Mouse (Mus musculus): Measurements from ENCODE around the gene Cyp1a1. TPM values are rescaled to one million over a fixed set of nuclear protein-coding genes. Genes with fewer than 3 reads are reported as not detected.

Cyp1a1 gene
- total RNA-seq (2021), result under 1 TPM in 1 of 2 experiments, not detected in 1; 0.22 TPM

DNA sequence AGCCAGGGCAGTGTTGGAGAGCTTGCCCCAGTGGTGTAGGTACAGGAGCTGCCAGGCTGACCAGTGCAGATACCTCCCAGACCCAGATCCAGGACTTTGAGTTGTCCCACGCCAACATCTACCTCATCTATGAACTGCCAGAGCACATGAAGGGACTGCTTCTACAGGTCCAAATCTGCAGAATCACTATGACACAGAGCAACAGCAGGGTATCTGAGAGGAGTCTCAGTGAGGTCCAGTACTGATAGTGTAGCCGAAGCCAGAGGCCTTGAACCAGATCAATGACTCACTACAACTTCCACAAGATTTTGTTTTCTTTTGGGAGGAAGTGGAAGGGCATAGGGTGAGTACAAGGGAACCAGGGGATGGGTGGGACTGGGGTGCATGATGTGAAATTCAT, at the start of gene Cyp1a1:
Gene Cyp1a1 (plus strand): TSS at position 178 of the 400 bp plus-strand sequence.
- intact Hi-C loops (cut with DNase I), result no loop called here
- no peak for DNase-seq (ENCODE audit: low spot score in 2 of 2)

DNA sequence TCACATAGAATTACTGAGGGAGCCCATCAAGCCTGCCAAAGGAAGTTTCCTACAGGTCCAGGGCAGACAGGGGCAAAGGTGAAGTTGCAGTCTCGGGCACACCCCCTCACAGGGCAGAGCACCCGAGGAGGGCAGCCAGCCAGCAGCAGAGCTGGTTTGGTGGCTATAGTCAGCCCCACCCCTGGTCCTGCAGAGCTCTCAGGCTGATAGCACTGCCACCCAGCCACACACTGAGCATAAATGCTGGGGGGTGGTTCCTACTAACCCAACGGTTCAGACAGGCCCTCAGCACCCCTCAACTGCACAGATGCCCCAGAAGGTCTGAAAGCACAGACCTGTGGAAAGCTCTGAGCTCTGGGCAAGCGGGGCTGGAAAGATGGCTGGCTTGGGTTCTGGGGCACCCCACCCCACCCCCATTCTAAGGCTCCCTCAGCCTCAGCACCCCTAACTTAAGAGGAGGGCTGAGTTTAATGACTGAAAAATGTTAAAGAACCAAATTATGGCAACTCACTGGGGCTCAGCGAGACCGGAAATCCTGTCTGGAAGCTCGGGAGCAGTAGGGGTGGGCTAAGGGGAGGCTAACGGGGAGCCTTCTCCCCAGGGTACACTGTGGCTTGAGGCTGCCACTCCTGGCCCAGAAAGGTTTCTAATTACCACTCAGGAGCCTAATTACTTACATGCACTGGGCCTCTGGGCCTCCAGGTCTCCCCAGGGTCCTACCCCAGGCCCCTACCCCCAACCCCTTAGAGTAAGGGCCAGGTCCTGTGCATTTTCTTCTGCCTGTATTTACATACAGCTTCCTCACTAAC, 48.9 kb upstream of the Cyp1a1 start:
- no peak for DNase-seq (ENCODE audit: low spot score in 2 of 2)
- intact Hi-C loops (cut with DNase I), result no loop called here

DNA sequence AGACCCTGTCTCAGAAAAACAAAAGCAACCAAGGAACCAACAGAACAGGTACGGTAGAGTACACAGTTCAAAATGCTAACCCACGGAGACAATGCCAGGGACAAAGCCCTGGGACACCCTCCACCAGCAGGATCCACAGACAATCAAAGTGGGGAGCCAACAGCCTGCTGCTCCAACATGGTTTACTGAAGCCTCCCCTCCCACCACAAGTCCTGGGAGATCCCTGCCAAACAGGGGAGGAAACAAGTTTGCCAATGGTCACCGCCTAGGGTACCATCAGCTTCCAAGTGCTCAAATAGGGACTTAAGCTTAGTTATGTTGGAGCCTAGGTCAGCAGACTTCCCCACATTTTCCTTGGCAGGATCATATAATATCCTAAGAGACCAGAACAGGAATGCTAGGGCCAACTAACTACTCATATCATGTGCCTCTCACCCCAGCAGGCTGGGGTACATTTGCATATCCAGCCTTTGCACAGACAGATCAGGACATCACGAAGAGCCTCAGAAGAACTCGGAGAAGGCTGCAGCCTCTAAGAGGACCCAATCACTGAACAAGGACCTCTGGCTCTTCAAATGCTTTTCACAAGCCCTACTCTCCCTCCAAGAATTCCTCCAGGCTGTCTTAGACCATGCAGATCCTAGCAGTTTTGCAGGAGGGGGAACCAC, 47.9 kb upstream of the Cyp1a1 start:
- intact Hi-C loops (cut with DNase I), result no loop called here
- DNase-seq (ENCODE audit: low spot score in 2 of 2), result no peak

DNA sequence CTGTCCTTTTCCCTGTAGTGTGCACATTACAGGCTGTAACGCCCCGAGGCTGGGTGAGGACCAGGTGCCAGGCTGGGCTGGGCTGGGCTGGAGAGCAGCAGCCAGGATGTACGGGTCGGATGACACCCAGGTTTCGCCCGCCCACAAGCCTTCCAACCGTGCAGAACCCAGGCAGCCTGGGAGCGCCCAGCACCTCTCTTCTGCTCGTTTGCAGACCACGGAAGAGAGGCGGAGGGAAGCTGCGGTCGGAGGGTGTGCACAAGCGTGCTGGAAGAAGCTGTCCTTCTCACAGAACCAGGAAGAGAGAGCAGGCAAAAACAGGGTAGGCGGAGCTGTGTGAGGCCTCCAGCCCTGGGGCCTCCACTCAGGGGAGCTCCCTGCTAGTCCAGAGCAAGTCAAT, 47.3 kb upstream of the Cyp1a1 start:
- DNase-seq (ENCODE audit: low spot score in 2 of 2), result no peak
- intact Hi-C loops (cut with DNase I), result no loop called here

DNA sequence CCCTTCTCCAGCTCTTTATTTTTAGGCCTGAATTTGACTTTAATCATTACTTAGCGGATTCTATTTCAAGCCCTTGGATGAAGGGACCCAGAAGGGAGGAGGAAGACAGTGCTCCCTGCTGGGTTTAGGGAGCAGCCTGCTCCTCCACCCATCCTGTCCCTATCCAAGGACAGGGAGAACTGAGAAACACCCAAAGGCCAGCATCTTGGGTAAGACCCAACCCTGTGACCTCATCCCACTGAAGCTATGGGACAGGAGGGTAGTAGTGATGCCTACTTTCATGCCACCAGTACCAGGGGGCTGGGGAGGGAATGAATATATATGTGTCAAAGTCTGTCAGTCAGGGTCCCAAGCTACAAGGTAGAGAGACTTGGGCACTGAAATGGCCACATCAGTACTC, 46.7 kb upstream of the Cyp1a1 start:
- intact Hi-C loops (cut with DNase I), result no loop called here
- DNase-seq (ENCODE audit: low spot score in 2 of 2), result no peak

DNA sequence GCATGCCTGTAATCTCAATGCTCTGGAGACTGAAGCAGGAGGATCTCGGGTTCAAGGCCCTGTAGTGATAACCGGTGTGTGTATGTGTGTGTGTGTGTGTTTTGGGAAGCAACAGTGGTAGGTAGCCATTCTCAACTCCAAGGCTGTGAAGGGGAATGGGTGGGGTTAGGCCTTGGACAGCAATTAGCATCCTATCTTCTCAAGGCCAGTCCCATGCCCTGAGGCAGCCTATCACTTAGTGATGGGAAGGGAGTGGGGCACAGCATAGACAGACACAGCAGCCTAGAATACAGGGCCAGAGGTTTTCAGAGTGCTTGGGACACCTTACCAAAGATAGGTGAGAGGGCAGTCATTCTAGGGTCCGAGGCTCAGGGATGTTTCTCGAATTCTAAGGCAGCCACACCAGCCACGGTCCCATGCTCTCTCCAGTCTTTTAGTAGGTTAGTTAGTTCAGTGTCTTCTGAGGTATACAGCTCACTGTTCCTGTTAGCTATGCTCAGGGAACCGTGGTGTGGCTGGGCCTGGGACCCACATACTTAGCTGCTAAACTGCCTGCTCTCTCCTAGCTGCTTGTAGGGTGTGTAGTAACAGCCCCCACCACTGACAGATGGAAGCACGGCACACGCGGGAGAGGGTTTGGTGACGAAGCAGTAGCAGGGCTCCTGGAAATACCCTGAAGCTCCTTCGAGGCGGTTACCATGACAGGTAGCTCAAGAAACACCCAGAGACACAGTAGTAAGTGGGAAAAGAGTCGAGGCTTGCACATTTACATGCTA, 45.8 kb upstream of the Cyp1a1 start:
- DNase-seq (ENCODE audit: low spot score in 2 of 2), result no peak
- intact Hi-C loops (cut with DNase I), result no loop called here

DNA sequence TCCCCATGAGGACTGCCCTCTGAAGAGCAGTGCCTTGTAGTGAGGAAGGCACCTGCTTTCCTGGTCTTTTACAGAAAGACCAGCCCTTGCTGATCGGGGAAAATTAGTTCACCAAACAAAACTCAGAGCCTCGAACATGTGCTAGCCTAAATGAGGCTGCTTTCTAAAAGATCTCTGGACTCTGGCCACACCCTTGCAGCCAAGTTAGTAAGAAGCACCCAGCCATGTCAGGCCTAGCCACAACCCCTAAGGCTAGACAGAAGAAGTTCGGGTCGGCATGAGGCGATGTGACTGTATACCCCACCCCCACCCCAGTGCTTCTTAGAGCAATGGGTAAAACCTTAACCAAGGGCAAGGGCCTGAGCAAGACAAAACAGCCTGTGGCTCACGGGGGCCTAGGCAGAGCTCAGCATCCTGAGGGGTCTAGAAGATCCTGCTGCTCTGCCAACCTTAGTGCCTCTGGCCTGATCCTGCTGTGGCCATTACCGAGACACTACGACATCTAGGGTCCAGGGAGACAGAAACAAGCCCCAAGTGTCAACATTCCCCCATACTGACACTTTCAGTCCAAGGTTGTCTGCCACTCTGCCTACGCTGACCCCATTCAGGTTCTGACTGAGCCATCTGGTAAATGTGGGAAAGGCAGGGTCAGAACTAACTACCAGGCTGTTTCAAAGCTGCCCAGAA, 44.4 kb upstream of the Cyp1a1 start:
- intact Hi-C loops (cut with DNase I), result no loop called here

DNA sequence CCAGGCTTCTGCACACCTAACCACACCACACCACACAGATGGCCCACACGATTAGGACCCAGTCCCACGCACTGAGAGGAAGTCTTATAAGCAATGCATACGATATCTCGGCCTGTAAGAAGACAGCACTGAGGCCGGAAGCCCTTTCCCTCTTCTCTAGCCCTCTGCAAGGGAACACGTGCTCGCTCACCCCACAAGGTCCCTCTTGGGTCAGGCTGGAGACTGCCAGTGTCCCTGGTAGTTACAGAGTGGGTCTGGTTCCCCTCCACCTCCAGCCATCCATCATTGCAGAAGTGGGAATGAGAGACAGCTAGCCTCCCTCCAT, 43.9 kb upstream of the Cyp1a1 start:
- intact Hi-C loops (cut with DNase I), result no loop called here
- DNase-seq (ENCODE audit: low spot score in 2 of 2), result no peak

More for the DNA sequence above, 44.4 kb upstream of the Cyp1a1 start:
- no peak for DNase-seq (ENCODE audit: low spot score in 2 of 2)

DNA sequence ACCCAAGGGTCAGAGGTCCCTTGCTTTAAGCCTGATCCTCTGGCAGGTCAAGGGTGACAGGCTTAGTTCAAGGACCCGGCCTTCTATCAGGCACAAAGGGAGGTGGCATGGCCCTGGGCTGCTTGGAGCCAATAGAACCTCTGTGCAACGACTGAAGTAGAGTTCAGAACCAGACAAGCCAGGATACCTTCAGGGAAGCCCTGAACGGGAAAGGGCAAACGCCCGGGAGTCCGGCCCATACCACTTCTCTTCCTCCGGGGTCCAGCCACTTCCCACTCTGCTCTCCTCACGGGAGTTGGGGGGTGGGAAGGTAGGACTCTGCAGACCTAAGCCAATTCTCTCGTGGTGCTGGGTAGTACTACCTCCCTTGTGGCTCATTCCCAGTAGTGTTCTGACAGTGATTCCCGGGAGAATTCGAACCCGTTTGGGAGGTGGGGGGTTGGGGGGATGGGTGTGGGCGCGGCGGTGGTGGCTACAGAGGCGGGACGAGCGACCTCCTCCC, 43.2 kb upstream of the Cyp1a1 start:
- intact Hi-C loops (cut with DNase I), result no loop called here
- no peak for DNase-seq (ENCODE audit: low spot score in 2 of 2)

DNA sequence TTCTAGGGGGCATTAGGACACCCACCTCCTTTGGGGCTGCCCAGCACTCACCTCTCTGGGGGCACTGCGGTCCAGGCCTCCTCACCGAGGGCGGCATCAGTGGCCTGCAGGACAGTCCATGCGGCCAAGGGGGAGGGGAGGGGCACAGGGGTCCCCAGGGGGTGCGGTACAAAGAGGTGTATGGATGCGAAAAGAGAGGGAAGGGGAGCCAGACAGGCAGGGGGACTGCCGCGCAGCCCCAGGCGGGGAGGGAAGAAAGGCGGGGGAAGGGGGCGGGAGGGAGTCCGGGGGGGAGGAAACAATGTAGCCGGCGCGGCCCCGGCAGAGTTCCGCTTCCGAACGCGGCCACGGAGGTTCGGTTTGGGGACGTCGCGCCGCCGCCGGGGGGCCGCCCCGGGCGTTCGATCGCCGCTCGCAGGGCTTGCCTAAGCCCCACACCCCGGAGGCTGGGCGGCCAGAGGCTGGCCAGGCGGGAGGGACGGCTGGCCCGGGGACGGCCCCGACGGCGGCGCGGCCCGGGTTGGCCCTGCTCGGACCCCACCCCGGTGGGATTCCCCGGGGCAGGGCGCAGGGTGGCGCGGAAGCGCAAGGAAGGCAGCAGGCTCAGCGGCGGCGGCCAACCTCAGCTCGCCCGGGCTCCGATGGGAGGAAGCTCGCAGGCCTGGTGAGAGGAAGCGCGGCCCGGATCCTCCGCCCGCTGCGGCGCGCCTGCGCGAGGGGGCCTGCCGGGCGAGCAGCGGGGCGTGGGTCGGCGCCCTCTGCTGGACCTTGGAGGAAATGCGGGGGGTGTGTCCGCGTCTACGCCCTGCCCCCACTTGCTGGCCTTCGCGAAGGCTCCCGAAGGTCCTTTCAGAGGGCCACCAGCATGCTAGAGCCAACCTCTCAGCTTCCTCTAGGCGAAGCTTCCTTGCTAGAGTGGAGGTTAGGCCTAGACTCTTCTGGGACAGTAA, 42.5 kb upstream of the Cyp1a1 start:
- intact Hi-C loops (cut with DNase I), result loop anchor here (1.0 to 5.0 kb wide), 2 partner anchors 16 to 53 kb away; no protein-coding TSS in a partner anchor
- DNase-seq (ENCODE audit: low spot score in 2 of 2), result peak; percentile 91 to 93

DNA sequence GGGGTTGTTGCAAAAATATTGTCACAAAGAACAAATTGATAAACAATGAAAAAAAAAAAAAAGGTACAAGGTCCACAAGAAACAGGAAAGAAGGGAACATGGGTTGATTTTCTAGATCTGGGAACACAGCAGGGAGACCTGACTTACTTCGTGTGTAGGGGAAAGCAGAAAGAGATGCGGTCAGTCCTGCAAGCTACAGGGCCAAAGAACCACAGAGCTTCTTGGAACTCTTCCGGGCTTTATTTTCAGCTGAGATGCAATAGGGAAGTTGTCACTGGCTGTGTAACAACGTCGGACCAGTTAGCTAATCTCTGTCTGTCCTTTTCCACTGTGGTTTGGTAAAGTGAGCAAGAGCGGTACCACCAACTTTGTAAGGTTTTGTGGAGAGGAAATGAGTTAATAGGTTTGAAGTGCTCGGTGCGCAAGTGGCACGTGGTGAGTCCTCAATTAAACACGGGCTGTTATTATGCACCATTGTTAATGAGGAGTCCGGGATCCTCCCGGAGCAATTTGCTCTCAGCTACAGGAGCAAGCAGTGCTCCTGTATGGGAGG, 41.1 kb upstream of the Cyp1a1 start:
- intact Hi-C loops (cut with DNase I), result loop anchor here (5.0 kb wide), 1 partner anchor 54 kb away; no protein-coding TSS in a partner anchor

DNA sequence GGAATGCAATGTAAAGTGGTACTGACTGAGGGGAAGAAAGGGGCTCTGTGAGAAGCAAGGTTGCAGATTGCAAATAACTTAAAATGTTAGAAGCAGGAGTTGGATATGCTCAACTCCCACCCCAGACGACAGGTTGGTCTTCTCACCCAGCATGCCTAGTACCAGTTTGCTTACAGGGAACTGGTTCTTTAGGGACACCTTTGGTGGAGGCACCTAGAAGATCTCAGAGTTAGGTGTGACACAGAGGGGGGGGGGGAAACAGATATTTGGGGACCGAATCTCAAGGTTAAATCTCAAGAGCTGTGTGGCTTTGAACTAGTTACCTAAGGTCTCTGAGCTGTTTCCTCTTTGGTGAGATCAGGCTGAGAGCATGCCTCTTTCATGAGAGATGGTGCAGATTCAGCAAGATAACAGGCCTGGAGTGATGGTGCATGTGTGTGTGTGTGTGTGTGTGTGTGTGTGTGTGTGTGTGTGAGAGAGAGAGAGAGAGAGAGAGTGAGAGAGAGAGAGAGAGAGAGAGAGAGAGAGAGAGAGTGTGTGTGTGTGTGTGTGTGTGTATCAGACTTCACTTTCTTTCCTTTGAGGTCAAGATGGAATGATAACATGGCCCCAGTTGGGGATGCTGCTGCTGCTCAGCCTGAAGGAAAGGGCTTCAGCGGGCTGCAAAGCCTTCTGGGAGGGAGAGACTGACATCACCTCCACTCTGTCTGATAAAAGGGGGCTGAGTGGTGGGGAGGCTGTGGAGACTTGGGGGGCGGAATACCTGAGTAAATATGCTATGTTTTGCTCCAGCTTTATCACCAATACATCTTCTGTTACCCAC, 40.2 kb upstream of the Cyp1a1 start:
- intact Hi-C loops (cut with DNase I), result loop anchor here (5.0 kb wide), 1 partner anchor 55 kb away; no protein-coding TSS in a partner anchor
- no peak for DNase-seq (ENCODE audit: low spot score in 2 of 2)

More for the DNA sequence above, 41.1 kb upstream of the Cyp1a1 start:
- DNase-seq (ENCODE audit: low spot score in 2 of 2), result no peak

DNA sequence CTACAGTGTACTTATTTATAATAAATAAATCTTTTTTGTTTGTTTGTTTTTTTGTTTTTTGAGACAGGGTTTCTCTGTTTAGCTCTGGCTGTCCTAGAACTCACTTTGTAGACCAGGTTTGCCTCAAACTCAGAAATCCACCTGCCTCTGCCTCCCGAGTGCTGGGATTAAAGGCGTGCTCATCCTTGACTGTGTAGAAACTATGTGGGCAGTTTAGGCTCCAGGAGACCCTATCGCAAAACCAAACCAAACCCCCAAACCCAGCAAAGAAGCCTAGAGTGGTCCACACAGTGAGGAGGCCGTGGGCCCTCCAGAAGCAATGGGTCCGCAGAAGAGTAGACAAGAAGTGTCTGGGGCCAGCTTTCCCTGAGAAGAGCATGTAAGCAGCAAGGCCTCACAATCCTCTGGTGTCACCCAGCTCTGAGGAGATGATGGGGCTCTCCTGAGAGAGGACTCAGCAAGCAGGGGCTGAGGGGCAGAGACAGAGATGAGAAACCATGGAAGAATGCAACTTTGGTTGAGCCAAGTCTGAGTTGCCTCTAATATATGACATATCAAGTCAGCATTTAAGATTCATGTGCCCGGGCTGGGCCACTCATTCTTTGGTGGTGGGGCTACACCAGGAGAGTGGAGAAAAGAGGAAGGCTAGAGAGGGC, 37.5 kb upstream of the Cyp1a1 start:
- intact Hi-C loops (cut with DNase I), result no loop called here
- no peak for DNase-seq (ENCODE audit: low spot score in 2 of 2)

DNA sequence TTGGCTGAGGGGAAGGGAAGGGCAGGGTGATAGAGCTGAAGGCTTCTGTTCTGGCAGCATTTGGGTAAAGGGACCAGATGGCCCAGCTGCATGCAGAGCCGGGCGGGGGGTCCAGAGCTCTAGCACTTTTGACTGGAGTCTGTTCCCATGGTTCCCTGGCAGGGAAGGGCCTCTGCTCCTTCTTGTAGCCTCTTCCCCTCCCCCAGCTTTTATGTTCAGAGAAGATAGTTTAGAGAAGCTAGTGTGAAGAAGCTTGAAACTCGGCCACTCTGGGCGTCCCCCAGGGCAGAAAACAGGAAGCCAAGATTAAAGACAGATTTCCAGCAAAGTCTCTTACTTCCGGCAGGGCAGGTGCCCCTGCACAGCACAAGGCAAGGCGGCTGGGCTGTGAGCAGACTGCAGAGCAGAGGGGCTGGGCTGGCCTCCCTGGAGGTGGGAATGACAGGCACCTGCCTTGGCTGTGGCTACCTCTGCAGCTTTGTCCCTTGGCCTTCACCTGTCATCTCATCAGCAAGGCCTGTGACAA, 36.9 kb upstream of the Cyp1a1 start:
- intact Hi-C loops (cut with DNase I), result no loop called here
- DNase-seq (ENCODE audit: low spot score in 2 of 2), result no peak

DNA sequence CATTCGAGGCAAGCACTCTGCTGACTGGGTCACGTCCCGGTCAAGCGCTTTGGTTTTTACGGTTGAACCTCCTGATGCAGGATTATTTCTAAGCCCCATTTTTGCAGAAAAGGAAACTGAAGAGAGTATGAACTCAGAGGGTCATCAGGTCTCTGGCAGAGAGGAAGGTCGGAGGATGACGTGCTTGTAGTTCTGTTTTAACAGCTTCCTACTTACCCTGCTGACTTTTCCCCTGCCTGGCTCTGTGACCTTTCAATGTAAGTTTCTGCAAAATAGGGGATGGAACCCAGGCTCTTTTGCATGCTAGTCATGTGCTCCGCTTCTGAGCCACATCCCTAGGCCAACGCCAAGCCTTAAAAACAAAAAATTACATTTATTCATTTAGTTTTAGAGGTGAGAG, 35.4 kb upstream of the Cyp1a1 start:
- DNase-seq (ENCODE audit: low spot score in 2 of 2), result no peak
- intact Hi-C loops (cut with DNase I), result no loop called here

DNA sequence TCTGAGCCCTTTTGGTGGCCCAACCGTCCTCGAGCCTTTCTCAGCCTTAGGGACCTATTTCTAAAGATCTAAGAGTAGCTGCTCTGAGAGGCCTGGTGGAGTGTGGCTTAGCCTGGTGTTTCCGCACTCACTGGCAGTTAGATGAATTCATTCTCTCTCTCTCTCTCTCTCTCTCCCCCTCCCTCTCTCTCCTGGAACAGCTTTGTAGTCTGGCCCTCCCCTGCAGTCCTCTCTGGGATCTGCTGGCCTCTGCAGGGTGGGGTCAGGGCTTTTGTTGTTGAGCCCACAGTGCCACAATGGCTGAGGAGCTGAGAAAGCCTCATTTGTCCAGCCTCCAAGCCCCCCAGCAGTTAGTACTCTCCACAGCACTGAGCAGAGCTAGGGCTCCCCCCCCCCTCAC, 34.9 kb upstream of the Cyp1a1 start:
- DNase-seq (ENCODE audit: low spot score in 2 of 2), result no peak
- intact Hi-C loops (cut with DNase I), result no loop called here

DNA sequence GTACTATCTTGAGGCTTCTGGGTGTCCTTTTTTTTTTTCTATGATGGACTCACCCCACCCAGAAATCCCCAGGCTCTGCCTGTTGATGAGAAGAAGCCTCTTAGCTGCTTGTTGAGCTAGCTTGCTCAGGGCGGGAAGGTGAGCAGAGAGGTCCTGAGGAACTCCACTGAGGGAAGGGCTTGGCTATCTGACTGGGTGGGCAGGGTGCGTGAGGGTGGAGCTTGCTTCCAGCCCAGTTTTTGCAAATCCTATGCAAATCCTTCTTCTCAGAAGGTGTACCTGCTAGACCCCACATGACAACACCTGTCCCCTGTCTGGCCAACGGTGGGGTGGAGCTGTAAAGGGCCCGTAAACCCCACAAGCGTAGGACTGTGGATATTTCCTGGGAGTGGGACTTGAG, 34.4 kb upstream of the Cyp1a1 start, which contains the start of gene Csk:
Gene Csk (minus strand): TSS at position 349 of the 400 bp plus-strand sequence.
- DNase-seq (ENCODE audit: low spot score in 2 of 2), result no peak
- intact Hi-C loops (cut with DNase I), result no loop called here
